Mouse (Mus musculus): ENCODE results near the gene Aurkaip1. TPM values are rescaled to one million over a fixed set of nuclear protein-coding genes. Genes with fewer than 3 reads are reported as not detected.
A peak's percentile ranks its signal among the peaks of the same experiment; 100 is the strongest.

Gene Aurkaip1
- polyA plus RNA-seq, 1 experiment from 2014 or later: 157 TPM

DNA sequence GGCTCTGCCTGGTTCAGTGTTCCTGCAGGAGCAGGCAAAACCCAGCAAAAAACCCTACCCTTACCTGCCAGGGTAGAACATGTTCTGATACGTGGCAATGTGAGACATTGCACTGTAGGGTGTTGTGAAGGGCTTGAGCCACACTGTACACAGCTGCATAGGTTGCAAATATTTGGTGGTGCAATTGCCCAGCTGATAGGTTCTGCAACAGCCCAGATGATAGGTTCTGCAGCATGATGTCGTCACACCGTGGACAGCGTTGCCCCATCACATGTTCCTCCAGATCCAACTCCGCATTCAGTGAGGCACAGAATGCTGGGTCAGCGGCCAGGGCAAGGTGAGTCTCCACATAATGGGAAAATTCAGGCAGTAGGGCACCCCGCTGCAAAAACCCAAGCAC, 30.7 kb downstream of the Aurkaip1 start:
- no peak for ATAC-seq (ENCODE audit: low FRiP score, low TSS enrichment)
- H3K4me3 ChIP-seq (ENCODE audit: low read length): no peak overlapping the region
- H3K27ac ChIP-seq (ENCODE audit: low read length): no peak overlapping the region
- 89% methylated on average over 7 of the region's 7 CpGs for WGBS
- H3K9me3 ChIP-seq (ENCODE audit: low read length): no peaks in the 10 kb centered on the region
- no peaks in the 10 kb centered on the region for H3K4me1 ChIP-seq (ENCODE audit: insufficient read depth, low read length)
- peaks cover 32% of the 10 kb centered on the region for H3K36me3 ChIP-seq (ENCODE audit: insufficient read depth, low read length)
- no peaks in the 10 kb centered on the region for H3K27me3 ChIP-seq (ENCODE audit: insufficient read depth, low read length)
- H3K9ac ChIP-seq (replicated peaks; ENCODE audit: low read length): no peak overlapping the region
- no peak overlapping the region for H3K4me2 ChIP-seq (replicated peaks; ENCODE audit: low read depth, low read length)

DNA sequence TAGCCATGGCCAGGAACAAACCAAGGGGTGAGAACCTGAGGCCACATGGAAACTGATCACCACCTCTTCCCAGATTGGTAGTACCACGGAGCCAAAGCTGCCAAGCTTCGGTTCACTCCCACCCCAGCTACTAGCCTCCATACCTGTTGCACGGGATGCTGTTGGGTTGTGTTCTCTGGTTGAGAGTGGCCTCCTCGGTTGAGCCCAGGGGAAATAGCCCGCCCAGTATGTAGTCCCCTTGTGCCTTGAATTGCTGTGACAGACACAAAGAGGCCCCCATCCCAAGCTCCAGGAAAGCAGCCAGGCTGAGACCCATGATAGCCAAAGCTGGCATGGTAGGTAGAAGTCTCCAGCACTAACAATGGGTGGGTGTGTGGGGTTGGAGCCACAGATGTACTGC, 31.9 kb downstream of the Aurkaip1 start, which contains the start of gene Tas1r3:
Gene Tas1r3 (minus strand): TSS at position 362 of the 400 bp plus-strand sequence.
- peaks cover 23% of the 10 kb centered on the region for H3K36me3 ChIP-seq (ENCODE audit: insufficient read depth, low read length)
- no peak within 1 kb of the TSS for H3K9ac ChIP-seq (replicated peaks; ENCODE audit: low read length)
- no peaks in the 10 kb centered on the region for H3K9me3 ChIP-seq (ENCODE audit: low read length)

DNA sequence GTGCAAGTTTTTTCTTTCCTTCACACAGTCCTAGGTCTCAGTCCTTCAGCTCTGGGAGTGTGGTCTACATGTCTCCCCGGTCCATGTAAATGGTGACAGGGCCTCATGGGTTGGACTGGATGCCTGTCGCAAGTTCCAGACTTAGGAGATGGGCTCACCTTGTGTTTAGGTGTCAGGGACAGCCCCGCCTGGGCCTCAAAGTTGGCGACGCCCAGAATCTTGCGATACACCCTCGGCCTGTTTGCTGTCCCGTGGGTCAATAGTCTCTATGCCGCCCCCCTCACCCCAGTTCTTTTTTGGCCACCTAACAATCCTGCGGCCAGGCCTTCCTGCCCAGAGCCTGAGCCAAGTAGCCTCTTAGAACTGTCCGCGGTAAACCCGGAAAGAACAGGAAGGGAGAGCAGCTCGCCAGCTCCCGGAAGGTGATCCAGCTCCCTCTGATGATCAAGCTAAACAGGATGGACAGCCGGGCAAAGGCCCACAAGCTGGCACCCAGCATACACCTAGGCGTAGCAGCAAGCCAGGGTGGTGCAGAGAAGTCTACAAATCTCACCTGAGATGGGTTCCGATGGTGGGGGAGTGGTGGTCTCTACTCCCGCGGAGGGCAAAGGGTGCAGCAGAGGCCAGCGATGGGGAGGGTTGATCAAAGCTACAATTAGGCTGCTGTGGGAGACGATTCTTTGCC, 37.7 kb downstream of the Aurkaip1 start:
- ATAC-seq (ENCODE audit: low FRiP score, low TSS enrichment): peak; percentile 52
- Histone ChIP-seq H3K4me1 (ENCODE audit: insufficient read depth, low read length) (peaks cover 18% of the 10 kb centered on the region), H3K27me3 (ENCODE audit: insufficient read depth, low read length) (no peaks in the 10 kb centered on the region), H3K27ac (ENCODE audit: low read length) (no peak overlapping the region; the same call in 1 of the 2 replicates), H3K9me3 (ENCODE audit: low read length) (no peaks in the 10 kb centered on the region), H3K4me3 (ENCODE audit: low read length) (peak overlapping the region; percentile 85), H3K36me3 (ENCODE audit: insufficient read depth, low read length) (peaks cover 20% of the 10 kb centered on the region), H3K4me2 (replicated peaks; ENCODE audit: low read depth, low read length) (peak overlapping the region; percentile 95), H3K9ac (replicated peaks; ENCODE audit: low read length) (peak overlapping the region; percentile 83)
- WGBS: 6% methylated on average over 22 of the region's 22 CpGs

More for the DNA sequence above, 31.9 kb downstream of the Aurkaip1 start, which contains the start of gene Tas1r3:
- no peak within 1 kb of the TSS for H3K27ac ChIP-seq (ENCODE audit: low read length)
- 88% methylated on average over 5 of the region's 5 CpGs for WGBS
- H3K4me3 ChIP-seq (ENCODE audit: low read length): no peak within 1 kb of the TSS
- no peak within 1 kb of the TSS for H3K4me2 ChIP-seq (replicated peaks; ENCODE audit: low read depth, low read length)
- H3K4me1 ChIP-seq (ENCODE audit: insufficient read depth, low read length): no peaks in the 10 kb centered on the region
- no peak for ATAC-seq (ENCODE audit: low FRiP score, low TSS enrichment)
- no peaks in the 10 kb centered on the region for H3K27me3 ChIP-seq (ENCODE audit: insufficient read depth, low read length)

DNA sequence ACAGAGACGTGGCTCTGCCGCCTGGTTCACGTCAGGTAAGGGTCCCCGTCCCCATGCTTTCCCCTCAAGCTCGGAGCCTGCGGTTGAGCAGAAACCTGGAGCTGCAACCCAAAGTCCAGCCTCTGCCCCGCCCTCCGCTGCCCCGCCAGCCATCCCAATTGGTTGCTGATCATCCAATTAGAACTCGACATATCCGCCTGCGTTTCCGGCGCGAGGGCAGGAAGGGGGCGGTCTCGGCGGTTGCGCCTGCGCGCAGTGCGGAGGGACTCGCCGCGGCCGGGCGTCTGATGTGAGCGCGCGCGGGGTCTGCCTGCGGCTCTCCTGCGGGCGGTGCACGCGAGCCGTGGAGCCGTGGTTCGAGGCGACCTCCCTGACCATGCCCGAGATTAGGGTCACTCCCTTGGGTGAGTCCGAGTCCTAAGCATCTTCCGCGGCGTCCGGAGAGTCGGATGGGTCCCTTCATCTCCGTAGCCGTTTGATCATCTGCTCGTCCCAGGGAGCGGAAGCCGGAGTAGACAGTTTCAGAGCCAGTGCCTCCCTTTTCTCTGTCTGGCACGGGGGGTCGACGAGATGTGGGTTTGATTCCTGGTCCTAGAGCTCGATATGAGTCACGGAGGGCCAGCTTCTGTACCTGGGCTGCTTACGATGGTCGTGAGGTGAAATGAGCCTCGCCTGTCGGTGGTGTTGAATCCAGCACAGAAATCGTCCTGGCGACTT, 38.4 kb downstream of the Aurkaip1 start, which contains the start of the genes Cptp and Ints11:
Gene Cptp (minus strand): TSS at position 124 of the 717 bp plus-strand sequence.
Gene Ints11 (plus strand): TSS at position 230 of the 717 bp plus-strand sequence.
- H3K4me1 ChIP-seq (ENCODE audit: insufficient read depth, low read length): peaks cover 18% of the 10 kb centered on the region
- WGBS: under 1% methylated on average over 62 of the region's 63 CpGs
- no peak within 1 kb of the TSS; the same call in 1 of the 2 replicates for H3K27ac ChIP-seq (ENCODE audit: low read length)
- H3K9ac ChIP-seq (replicated peaks; ENCODE audit: low read length): peak within 1 kb of the TSS; percentile 83
- ATAC-seq (ENCODE audit: low FRiP score, low TSS enrichment): peak; percentile 95
- H3K36me3 ChIP-seq (ENCODE audit: insufficient read depth, low read length): peaks cover 23% of the 10 kb centered on the region
- H3K4me3 ChIP-seq (ENCODE audit: low read length): peak within 1 kb of the TSS; percentile 85
- H3K9me3 ChIP-seq (ENCODE audit: low read length): no peaks in the 10 kb centered on the region
- peak within 1 kb of the TSS; percentile 95 for H3K4me2 ChIP-seq (replicated peaks; ENCODE audit: low read depth, low read length)
- H3K27me3 ChIP-seq (ENCODE audit: insufficient read depth, low read length): no peaks in the 10 kb centered on the region

DNA sequence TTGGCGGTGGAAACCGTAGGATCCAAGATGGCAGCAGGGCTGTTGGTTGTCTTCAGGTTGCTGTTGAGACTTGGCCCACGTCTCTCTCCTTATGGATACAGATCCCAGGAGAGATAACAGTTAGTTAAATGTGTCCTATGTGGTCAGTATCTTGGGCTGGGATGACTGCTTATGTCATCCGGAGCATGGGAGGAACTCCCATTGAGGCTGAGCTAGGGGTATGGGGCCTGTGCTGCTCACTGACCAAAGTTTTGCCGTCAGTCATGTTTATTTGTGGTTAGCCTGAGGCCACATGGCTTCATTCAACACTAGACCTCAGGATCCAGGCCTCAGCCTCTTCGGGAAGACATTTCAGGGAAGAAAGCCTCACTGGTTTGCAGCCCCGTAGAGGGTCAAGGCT, 40.3 kb downstream of the Aurkaip1 start:
- Histone ChIP-seq H3K4me3 (ENCODE audit: low read length) (no peak overlapping the region), H3K27me3 (ENCODE audit: insufficient read depth, low read length) (no peaks in the 10 kb centered on the region), H3K27ac (ENCODE audit: low read length) (no peak overlapping the region), H3K9me3 (ENCODE audit: low read length) (no peaks in the 10 kb centered on the region), H3K36me3 (ENCODE audit: insufficient read depth, low read length) (peaks cover 28% of the 10 kb centered on the region), H3K4me2 (replicated peaks; ENCODE audit: low read depth, low read length) (no peak overlapping the region), H3K9ac (replicated peaks; ENCODE audit: low read length) (no peak overlapping the region), H3K4me1 (ENCODE audit: insufficient read depth, low read length) (peaks cover 18% of the 10 kb centered on the region)
- no peak for ATAC-seq (ENCODE audit: low FRiP score, low TSS enrichment)
- WGBS: 92% methylated on average over 7 of the region's 7 CpGs

Small RNA genes lying within 50 kb of the gene (microRNA-seq; reads per million reads assigned to microRNA genes)
- not detected for gene Gm27743

Other genes with a start within 250 kb of the Aurkaip1 start
- 7.8 and 10.1 TPM in 2 replicates for gene Slc35e2, start 229.9 kb upstream of the Aurkaip1 start, polyA plus RNA-seq (2015; fragmentation: Nextera tagmentation; extraction: Ambion mirVana)
- gene Cdk11b, start 206.4 kb upstream of the Aurkaip1 start, polyA plus RNA-seq (2015; fragmentation: Nextera tagmentation; extraction: Ambion mirVana): 56.6 and 65.6 TPM in 2 replicates
- not detected in 2 replicates for gene Gm10563, start 185.9 kb upstream of the Aurkaip1 start, polyA plus RNA-seq (2015; fragmentation: Nextera tagmentation; extraction: Ambion mirVana)
- 70.4 and 71.7 TPM in 2 replicates for gene Mmp23, start 177.9 kb upstream of the Aurkaip1 start, polyA plus RNA-seq (2015; fragmentation: Nextera tagmentation; extraction: Ambion mirVana)
- gene Mib2, start 162.1 kb upstream of the Aurkaip1 start, polyA plus RNA-seq (2015; fragmentation: Nextera tagmentation; extraction: Ambion mirVana): 31.9 and 34.1 TPM in 2 replicates
- 2.5 and 2.8 TPM in 2 replicates for gene Fndc10, start 136.9 kb upstream of the Aurkaip1 start, polyA plus RNA-seq (2015; fragmentation: Nextera tagmentation; extraction: Ambion mirVana)
- gene Ssu72, start 126.5 kb upstream of the Aurkaip1 start, polyA plus RNA-seq (2015; fragmentation: Nextera tagmentation; extraction: Ambion mirVana): 144 and 159 TPM in 2 replicates
- 0.45 and 0.53 TPM in 2 replicates for gene Tmem240, start 96.5 kb upstream of the Aurkaip1 start, polyA plus RNA-seq (2015; fragmentation: Nextera tagmentation; extraction: Ambion mirVana)
- 138 and 142 TPM in 2 replicates for gene Atad3a, start 70.2 kb upstream of the Aurkaip1 start, polyA plus RNA-seq (2015; fragmentation: Nextera tagmentation; extraction: Ambion mirVana)
- gene Vwa1, start 56.6 kb upstream of the Aurkaip1 start, polyA plus RNA-seq (2015; fragmentation: Nextera tagmentation; extraction: Ambion mirVana): 7.4 and 11.3 TPM in 2 replicates
- 0.32 and 0.33 TPM in 2 replicates for gene Tmem88b, start 45.4 kb upstream of the Aurkaip1 start, polyA plus RNA-seq (2015; fragmentation: Nextera tagmentation; extraction: Ambion mirVana)
- 0.32 and 0.41 TPM in 2 replicates for gene Ankrd65, start 40.8 kb upstream of the Aurkaip1 start, polyA plus RNA-seq (2015; fragmentation: Nextera tagmentation; extraction: Ambion mirVana)
- 205 and 209 TPM in 2 replicates for gene Mrpl20, start 28.4 kb upstream of the Aurkaip1 start, polyA plus RNA-seq (2015; fragmentation: Nextera tagmentation; extraction: Ambion mirVana)
- gene Ccnl2, start 18.8 kb upstream of the Aurkaip1 start, polyA plus RNA-seq (2015; fragmentation: Nextera tagmentation; extraction: Ambion mirVana): 168 and 179 TPM in 2 replicates
- gene Mxra8, start 8.4 kb downstream of the Aurkaip1 start, polyA plus RNA-seq (2015; fragmentation: Nextera tagmentation; extraction: Ambion mirVana): 119 and 125 TPM in 2 replicates
- 5.5 and 6.3 TPM in 2 replicates for gene Dvl1, start 16.1 kb downstream of the Aurkaip1 start, polyA plus RNA-seq (2015; fragmentation: Nextera tagmentation; extraction: Ambion mirVana)
- 0.22 and 0.40 TPM in 2 replicates for gene Tas1r3, start 32.1 kb downstream of the Aurkaip1 start, polyA plus RNA-seq (2015; fragmentation: Nextera tagmentation; extraction: Ambion mirVana)
- gene Cptp, start 38.2 kb downstream of the Aurkaip1 start, polyA plus RNA-seq (2015; fragmentation: Nextera tagmentation; extraction: Ambion mirVana): 20.0 TPM in 2 replicates
- 72.9 and 80.1 TPM in 2 replicates for gene Ints11, start 38.3 kb downstream of the Aurkaip1 start, polyA plus RNA-seq (2015; fragmentation: Nextera tagmentation; extraction: Ambion mirVana)
- 51.4 and 55.1 TPM in 2 replicates for gene Pusl1, start 60.5 kb downstream of the Aurkaip1 start, polyA plus RNA-seq (2015; fragmentation: Nextera tagmentation; extraction: Ambion mirVana)
- gene Acap3, start 60.5 kb downstream of the Aurkaip1 start, polyA plus RNA-seq (2015; fragmentation: Nextera tagmentation; extraction: Ambion mirVana): 16.5 and 17.6 TPM in 2 replicates
- gene Ube2j2, start 112.6 kb downstream of the Aurkaip1 start, polyA plus RNA-seq (2015; fragmentation: Nextera tagmentation; extraction: Ambion mirVana): 100.0 and 102 TPM in 2 replicates
- 123 and 137 TPM in 2 replicates for gene C1qtnf12, start 131.0 kb downstream of the Aurkaip1 start, polyA plus RNA-seq (2015; fragmentation: Nextera tagmentation; extraction: Ambion mirVana)
- 18.0 and 18.7 TPM in 2 replicates for gene B3galt6, start 161.4 kb downstream of the Aurkaip1 start, polyA plus RNA-seq (2015; fragmentation: Nextera tagmentation; extraction: Ambion mirVana)
- 173 and 182 TPM in 2 replicates for gene Sdf4, start 161.6 kb downstream of the Aurkaip1 start, polyA plus RNA-seq (2015; fragmentation: Nextera tagmentation; extraction: Ambion mirVana)
- gene Tnfrsf4, start 182.6 kb downstream of the Aurkaip1 start, polyA plus RNA-seq (2015; fragmentation: Nextera tagmentation; extraction: Ambion mirVana): 0.90 and 1.2 TPM in 2 replicates
- gene Tnfrsf18, start 194.9 kb downstream of the Aurkaip1 start, polyA plus RNA-seq (2015; fragmentation: Nextera tagmentation; extraction: Ambion mirVana): 1.3 and 2.5 TPM in 2 replicates
- gene Ttll10, start 228.1 kb downstream of the Aurkaip1 start, polyA plus RNA-seq (2015; fragmentation: Nextera tagmentation; extraction: Ambion mirVana): 7.4 and 10.1 TPM in 2 replicates

Measured in kidney, embryonic 16.5 days (tissue).